Comparison of ENCODE assay signal across 12 mouse cellular contexts in genomic region chr19:23037499-23037898, GRCm38 (mm10).
"Had no signal": no experiment of that assay in that cellular context is flagged by ENCODE, and none has a peak within 500 bp of the region (broad histone marks: within the 10 kb centered on the region; RNA-seq: fewer than 3 reads in every experiment).

No protein-coding gene starts in this region.

- ATAC-seq: liver, embryonic 12.5 days; midbrain, embryonic 16.5 days had no signal

- H3K4me1 ChIP-seq: liver, embryonic 12.5 days; lung, embryonic 15.5 days; midbrain, embryonic 12.5 days had no signal

- H3K4me3 ChIP-seq: left cerebral cortex, adult 2 months; limb, embryonic 10.5 days; liver, embryonic 12.5 days; lung, embryonic 15.5 days; midbrain, embryonic 12.5 days; neural tube, embryonic 13.5 days had no signal

- H3K27me3 ChIP-seq: liver, embryonic 12.5 days; lung, embryonic 15.5 days; midbrain, embryonic 12.5 days; neural tube, embryonic 13.5 days had no signal

- H3K9ac ChIP-seq: liver, embryonic 12.5 days; lung, embryonic 15.5 days; midbrain, embryonic 12.5 days; neural tube, embryonic 13.5 days had no signal

- DNase-seq: lung, postnatal 14 days; retina, postnatal 1 day; right cerebral cortex, postnatal 4 days; spleen, adult 18-20 months had no signal

- H3K27ac ChIP-seq: limb, embryonic 10.5 days; liver, embryonic 12.5 days; lung, embryonic 15.5 days; macrophage; midbrain, embryonic 12.5 days; neural tube, embryonic 13.5 days had no signal

- H3K36me3 ChIP-seq: limb, embryonic 10.5 days; liver, embryonic 12.5 days; lung, embryonic 15.5 days; midbrain, embryonic 12.5 days; neural tube, embryonic 13.5 days had no signal

- H3K9me3 ChIP-seq: limb, embryonic 10.5 days; liver, embryonic 12.5 days; lung, embryonic 15.5 days; midbrain, embryonic 12.5 days; neural tube, embryonic 13.5 days had no signal

- H3K4me2 ChIP-seq: liver, embryonic 12.5 days; lung, embryonic 15.5 days; midbrain, embryonic 12.5 days; neural tube, embryonic 13.5 days had no signal
